Mouse (Mus musculus) MEL (cell line): Measurements from ENCODE around the gene Uggt1.

ENCODE experiments used
- CTCF ChIP-seq, 3 experiments: IDR thresholded peaks in 2 of 3; conservative IDR thresholded peaks in 1 of 3; 2 replicates each; pipeline ENCODE4 v1.5.1; 2011 to 2012; ENCODE audit warnings: low read length in 3 of 3, low read depth in 2 of 3, mild to moderate bottlenecking in 2 of 3, improper control_type of control experiment in 1 of 3, inconsistent platforms in 1 of 3, mixed read lengths in 1 of 3, moderate library complexity in 1 of 3; ENCODE audit not compliant: control insufficient read depth in 1 of 3, insufficient read depth in 1 of 3, poor library complexity in 1 of 3, severe bottlenecking in 1 of 3
- EP300 ChIP-seq, 2 experiments: IDR thresholded peaks; 2 replicates each; pipeline ENCODE4 v1.6.1; 2011; ENCODE audit warnings: improper control_type of control experiment in 2 of 2, low read length in 2 of 2, low read depth in 1 of 2, mild to moderate bottlenecking in 1 of 2
- SMC3 ChIP-seq: IDR thresholded peaks from 2 replicates; pipeline ENCODE4 v1.6.1; 2011; ENCODE audit warnings: low read depth, low read length, improper control_type of control experiment
- USF1 ChIP-seq: IDR thresholded peaks from 2 replicates; pipeline ENCODE4 v1.6.1; 2014; ENCODE audit warnings: low read depth, mild to moderate bottlenecking, inconsistent platforms, low read length, improper control_type of control experiment, moderate library complexity

- TF ChIP-seq CTCF (IDR thresholded peaks at IDR 0.05 in 2 of 3, conservative IDR thresholded peaks at IDR 0.05 in 1 of 3; ENCODE audit: control insufficient read depth in 1 of 3, insufficient read depth in 1 of 3, low read depth in 2 of 3, low read length in 3 of 3, poor library complexity in 1 of 3, severe bottlenecking in 1 of 3) (no peak), SMC3 (no peak), EP300 (IDR thresholded peaks at IDR 0.05; ENCODE audit: low read depth in 1 of 2, low read length in 2 of 2) (no peak), USF1 (no peak)
These were observed 15.9 kb upstream of the Uggt1 start for GRCm38 (mm10) chr1:36260418-36260817.
